In the genomic region with DNA sequence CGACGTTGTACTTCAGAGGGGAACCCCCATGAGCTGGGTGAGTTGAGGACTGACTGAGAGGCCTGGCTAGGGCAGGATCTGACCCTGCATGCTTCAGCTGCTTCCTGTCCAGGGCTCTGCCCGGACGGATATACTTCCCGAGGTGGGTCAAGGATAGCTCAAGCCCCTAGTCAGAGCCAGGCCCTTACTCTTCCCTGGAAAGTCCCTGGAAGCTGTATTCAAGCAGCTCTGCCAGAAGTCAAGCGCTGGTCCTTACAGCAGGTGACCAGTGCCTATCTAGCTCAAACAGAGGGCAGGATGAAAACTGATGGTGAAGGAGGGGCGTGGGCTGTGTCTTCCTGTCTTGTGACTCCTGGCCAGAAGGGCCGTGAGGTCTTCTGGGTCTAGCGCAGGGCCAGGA, we compare ENCODE assay signal across 24 mouse cellular contexts. TPM values are rescaled to one million over a fixed set of nuclear protein-coding genes. Genes with fewer than 3 reads are reported as not detected.
DNase-seq lines count a peak whose midpoint lies in the region; ATAC-seq and TF ChIP-seq lines count a peak whose summit lies in the region.
"Had no signal": no experiment of that assay in that cellular context is flagged by ENCODE, and none has a peak within 500 bp of the region (broad histone marks: within the 10 kb centered on the region; RNA-seq: fewer than 3 reads in every experiment).

No protein-coding gene starts in this region.

- TF ChIP-seq EP300 in liver, postnatal 0 days (IDR thresholded peaks at IDR 0.05; ENCODE audit: low read depth) = no peak

- peaks cover 4% of the 10 kb centered on the region; the same call in 1 of the 2 replicates for H3K36me3 ChIP-seq in kidney, adult 2 months (ENCODE audit: control insufficient read depth, insufficient read depth, low read length)
- H3K36me3 ChIP-seq in kidney, embryonic 14.5 days (ENCODE audit: control insufficient read depth, insufficient read depth, low read length) = peaks cover 96% of the 10 kb centered on the region
- peaks cover 98% of the 10 kb centered on the region for H3K36me3 ChIP-seq in liver, embryonic 15.5 days (replicated peaks)
- peaks cover 90% of the 10 kb centered on the region for H3K36me3 ChIP-seq in liver, postnatal 0 days (replicated peaks; ENCODE audit: insufficient read depth, low read length)

- no peak overlapping the region for H3K4me3 ChIP-seq in kidney, adult 2 months (ENCODE audit: insufficient read depth, low read depth, low read length)
- no peak overlapping the region for H3K4me3 ChIP-seq in kidney, embryonic 14.5 days (ENCODE audit: low read length)
- no peak overlapping the region for H3K4me3 ChIP-seq in liver, embryonic 15.5 days (replicated peaks)
- H3K4me3 ChIP-seq in liver, postnatal 0 days (ENCODE audit: low read depth, low read length) = no peak overlapping the region
- H3K4me3 ChIP-seq: embryonic facial prominence, embryonic 13.5 days; erythroblast, embryonic 14.5 days; forebrain, embryonic 13.5 days; hindbrain, embryonic 13.5 days; limb, embryonic 12.5 days; lung, embryonic 15.5 days; midbrain, embryonic 15.5 days; neural tube, embryonic 12.5 days had no signal

- H3K4me2 ChIP-seq in kidney, embryonic 14.5 days (replicated peaks; ENCODE audit: low read depth, low read length) = no peak overlapping the region
- H3K4me2 ChIP-seq in liver, embryonic 15.5 days = no peak overlapping the region
- H3K4me2 ChIP-seq in liver, postnatal 0 days (ENCODE audit: low read depth, low read length) = no peak overlapping the region
- H3K4me2 ChIP-seq: embryonic facial prominence, embryonic 13.5 days; forebrain, embryonic 13.5 days; heart, embryonic 11.5 days; hindbrain, embryonic 13.5 days; limb, embryonic 12.5 days; lung, embryonic 15.5 days; midbrain, embryonic 15.5 days; neural tube, embryonic 12.5 days had no signal

- H3K4me1 ChIP-seq in kidney, adult 2 months (ENCODE audit: control insufficient read depth, insufficient read depth, low read length) = no peaks in the 10 kb centered on the region
- H3K4me1 ChIP-seq in kidney, embryonic 14.5 days (ENCODE audit: control insufficient read depth, insufficient read depth, low read length) = no peaks in the 10 kb centered on the region
- peaks cover 17% of the 10 kb centered on the region for H3K4me1 ChIP-seq in liver, embryonic 15.5 days (replicated peaks)
- peaks cover 15% of the 10 kb centered on the region; the same call in 1 of the 2 replicates for H3K4me1 ChIP-seq in liver, postnatal 0 days (ENCODE audit: insufficient read depth)
- H3K4me1 ChIP-seq: forebrain, embryonic 13.5 days; limb, embryonic 12.5 days; lung, embryonic 15.5 days; midbrain, embryonic 15.5 days; neural tube, embryonic 12.5 days had no signal

- H3K9ac ChIP-seq in kidney, embryonic 14.5 days (ENCODE audit: low read depth, low read length) = no peak overlapping the region
- H3K9ac ChIP-seq in liver, embryonic 15.5 days = no peak overlapping the region
- no peak overlapping the region for H3K9ac ChIP-seq in liver, postnatal 0 days (replicated peaks)
- H3K9ac ChIP-seq: embryonic facial prominence, embryonic 13.5 days; forebrain, embryonic 13.5 days; hindbrain, embryonic 13.5 days; limb, embryonic 12.5 days; lung, embryonic 15.5 days; midbrain, embryonic 15.5 days; neural tube, embryonic 12.5 days had no signal

- H3K27ac ChIP-seq in kidney, adult 2 months (ENCODE audit: insufficient read depth, low read depth, low read length) = no peak overlapping the region
- no peak overlapping the region for H3K27ac ChIP-seq in kidney, embryonic 14.5 days (ENCODE audit: low read depth, low read length)
- H3K27ac ChIP-seq in liver, embryonic 15.5 days (replicated peaks) = no peak overlapping the region
- no peak overlapping the region for H3K27ac ChIP-seq in liver, postnatal 0 days (ENCODE audit: low read depth)
- H3K27ac ChIP-seq: embryonic facial prominence, embryonic 13.5 days; forebrain, embryonic 13.5 days; hindbrain, embryonic 13.5 days; limb, embryonic 12.5 days; lung, embryonic 15.5 days; macrophage; midbrain, embryonic 15.5 days; neural tube, embryonic 12.5 days had no signal

- H3K27me3 ChIP-seq in kidney, adult 2 months (replicated peaks; ENCODE audit: control insufficient read depth, insufficient read depth, low read length) = no peaks in the 10 kb centered on the region
- no peaks in the 10 kb centered on the region for H3K27me3 ChIP-seq in kidney, embryonic 14.5 days (ENCODE audit: control insufficient read depth, insufficient read depth, low read length)
- no peaks in the 10 kb centered on the region for H3K27me3 ChIP-seq in liver, embryonic 15.5 days
- no peaks in the 10 kb centered on the region for H3K27me3 ChIP-seq in liver, postnatal 0 days (ENCODE audit: insufficient read depth, low read length)
- H3K27me3 ChIP-seq: embryonic facial prominence, embryonic 13.5 days; forebrain, embryonic 13.5 days; hindbrain, embryonic 13.5 days; limb, embryonic 12.5 days; lung, embryonic 15.5 days; midbrain, embryonic 15.5 days; neural tube, embryonic 12.5 days had no signal

- ATAC-seq in kidney, embryonic 14.5 days (ENCODE audit: low FRiP score, low TSS enrichment) = no peak
- ATAC-seq in liver, embryonic 15.5 days (ENCODE audit: insufficient read depth) = 0 out of 2 replicates have a peak, but pooled peaks have one; percentile 32
- ATAC-seq in liver, postnatal 0 days = peak; percentile 61
- ATAC-seq: CD4-positive, CD25-positive, alpha-beta regulatory T cell, adult 4 months; forebrain, embryonic 13.5 days; midbrain, embryonic 15.5 days had no signal

- WGBS in kidney, adult 2 months = 68% methylated on average over 9 of the region's 9 CpGs
- WGBS in kidney, embryonic 14.5 days = 81% methylated on average over 9 of the region's 9 CpGs
- 75% methylated on average over 9 of the region's 9 CpGs for WGBS in liver, embryonic 15.5 days (ENCODE audit: insufficient replicate concordance)
- WGBS in liver, postnatal 0 days (ENCODE audit: insufficient replicate concordance) = 79% methylated on average over 9 of the region's 9 CpGs

- no peak for TF ChIP-seq POLR2A in kidney, adult 2 months (IDR thresholded peaks at IDR 0.05; ENCODE audit: low read depth, low read length)

- DNase-seq in adrenal gland, adult 2 months = peak; percentile 48
- no peak for DNase-seq in adrenal gland, postnatal 4 days (ENCODE audit: low spot score in 2 of 2)
- DNase-seq in kidney, adult 2 months = peak; percentile 50
- DNase-seq in liver = no peak
- DNase-seq in liver, postnatal 0 days = no peak
- no peak for DNase-seq in spleen, adult 12 weeks (ENCODE audit: low spot score)
- DNase-seq: cerebellum, adult 18-20 months; cerebellum, postnatal 36 days; embryo, embryonic 11 days; right cerebral cortex, postnatal 14 days; spleen, adult 18-20 months had no signal

- TF ChIP-seq CTCF in kidney, adult 2 months (conservative IDR thresholded peaks at IDR 0.05; ENCODE audit: insufficient read depth, insufficient read length, low read depth, low read length) = no peak
- TF ChIP-seq CTCF in liver, postnatal 0 days (IDR thresholded peaks at IDR 0.05; ENCODE audit: low read depth) = no peak

- no peaks in the 10 kb centered on the region for H3K9me3 ChIP-seq in kidney, embryonic 14.5 days (ENCODE audit: control insufficient read depth, low read length)
- H3K9me3 ChIP-seq in liver, embryonic 15.5 days (replicated peaks) = no peaks in the 10 kb centered on the region
- no peaks in the 10 kb centered on the region for H3K9me3 ChIP-seq in liver, postnatal 0 days (ENCODE audit: low read length)
- H3K9me3 ChIP-seq: embryonic facial prominence, embryonic 13.5 days; forebrain, embryonic 13.5 days; hindbrain, embryonic 13.5 days; limb, embryonic 12.5 days; lung, embryonic 15.5 days; midbrain, embryonic 15.5 days; neural tube, embryonic 12.5 days had no signal

RNA-seq across cellular contexts. Expression of gene Prkd2, which starts 12.3 kb away (rescaled TPM):
- total RNA-seq in adrenal gland, adult 2 months (2021) = 10 to 100 TPM; 16.0 to 18.4 TPM
- polyA plus RNA-seq in adrenal gland, adult 2 months (2012; rRNA removed) = 39.2 and 47.2 TPM in 2 replicates
- total RNA-seq in adrenal gland, postnatal 4 days (2021) = 10 to 100 TPM; 22.0 to 22.2 TPM
- 18.3 and 23.3 TPM in 2 replicates for polyA plus RNA-seq in kidney, adult 2 months (2012; rRNA removed)
- 10.9 and 15.7 TPM in 2 replicates for polyA plus RNA-seq in kidney, embryonic 14.5 days (2014; fragmentation: Nextera tagmentation; extraction: Ambion mirVana)
- 3.2 and 3.8 TPM in 2 replicates for polyA plus RNA-seq in liver, embryonic 15.5 days (2015; fragmentation: Nextera tagmentation; extraction: Ambion mirVana)
- polyA plus RNA-seq in liver, postnatal 0 days (2015; fragmentation: Nextera tagmentation; extraction: Ambion mirVana) = 4.3 and 5.0 TPM in 2 replicates

RNA-seq across cellular contexts. Expression of gene Fkrp, which starts 13.9 kb away (rescaled TPM):
- total RNA-seq in adrenal gland, adult 2 months (2021) = 10 to 100 TPM; 23.9 to 29.5 TPM
- 46.3 and 49.6 TPM in 2 replicates for polyA plus RNA-seq in adrenal gland, adult 2 months (2012; rRNA removed)
- 10 to 100 TPM; 26.3 to 29.0 TPM for total RNA-seq in adrenal gland, postnatal 4 days (2021)
- polyA plus RNA-seq in kidney, adult 2 months (2012; rRNA removed) = 31.0 and 33.9 TPM in 2 replicates
- polyA plus RNA-seq in kidney, embryonic 14.5 days (2014; fragmentation: Nextera tagmentation; extraction: Ambion mirVana) = 23.6 and 31.1 TPM in 2 replicates
- polyA plus RNA-seq in liver, embryonic 15.5 days (2015; fragmentation: Nextera tagmentation; extraction: Ambion mirVana) = 8.2 and 9.0 TPM in 2 replicates
- polyA plus RNA-seq in liver, postnatal 0 days (2015; fragmentation: Nextera tagmentation; extraction: Ambion mirVana) = 7.4 and 8.7 TPM in 2 replicates

RNA-seq across cellular contexts. Expression of gene Strn4, which starts 14.8 kb away (rescaled TPM):
- 10 to 100 TPM; 58.9 to 64.1 TPM for total RNA-seq in adrenal gland, adult 2 months (2021)
- 121 and 138 TPM in 2 replicates for polyA plus RNA-seq in adrenal gland, adult 2 months (2012; rRNA removed)
- total RNA-seq in adrenal gland, postnatal 4 days (2021) = 100 to 1,000 TPM in 1 of 2 experiments, 10 to 100 TPM in 1; 96.9 to 106 TPM
- 94.4 and 116 TPM in 2 replicates for polyA plus RNA-seq in kidney, adult 2 months (2012; rRNA removed)
- 75.5 and 111 TPM in 2 replicates for polyA plus RNA-seq in kidney, embryonic 14.5 days (2014; fragmentation: Nextera tagmentation; extraction: Ambion mirVana)
- polyA plus RNA-seq in liver, embryonic 15.5 days (2015; fragmentation: Nextera tagmentation; extraction: Ambion mirVana) = 30.9 and 37.8 TPM in 2 replicates
- polyA plus RNA-seq in liver, postnatal 0 days (2015; fragmentation: Nextera tagmentation; extraction: Ambion mirVana) = 15.9 and 18.4 TPM in 2 replicates

RNA-seq across cellular contexts. Expression of gene Dact3, which starts 44.7 kb away (rescaled TPM):
- total RNA-seq in adrenal gland, adult 2 months (2021) = 1 to 10 TPM; 2.5 to 5.3 TPM
- 16.2 and 22.1 TPM in 2 replicates for polyA plus RNA-seq in adrenal gland, adult 2 months (2012; rRNA removed)
- 10 to 100 TPM; 12.7 to 13.7 TPM for total RNA-seq in adrenal gland, postnatal 4 days (2021)
- 5.5 and 7.5 TPM in 2 replicates for polyA plus RNA-seq in kidney, adult 2 months (2012; rRNA removed)
- polyA plus RNA-seq in kidney, embryonic 14.5 days (2014; fragmentation: Nextera tagmentation; extraction: Ambion mirVana) = 5.1 and 6.4 TPM in 2 replicates
- 0.14 and 0.17 TPM in 2 replicates for polyA plus RNA-seq in liver, embryonic 15.5 days (2015; fragmentation: Nextera tagmentation; extraction: Ambion mirVana)
- 0.09 TPM in 2 replicates for polyA plus RNA-seq in liver, postnatal 0 days (2015; fragmentation: Nextera tagmentation; extraction: Ambion mirVana)
- polyA plus RNA-seq: CD4-positive, CD25-positive, alpha-beta regulatory T cell, adult 4 months had no signal

RNA-seq across cellular contexts. Expression of gene Slc1a5, which starts 49.3 kb away (rescaled TPM):
- 100 to 1,000 TPM; 144 to 291 TPM for total RNA-seq in adrenal gland, adult 2 months (2021)
- 220 and 344 TPM in 2 replicates for polyA plus RNA-seq in adrenal gland, adult 2 months (2012; rRNA removed)
- total RNA-seq in adrenal gland, postnatal 4 days (2021) = 10 to 100 TPM; 60.8 to 61.0 TPM
- polyA plus RNA-seq in kidney, adult 2 months (2012; rRNA removed) = 74.6 and 95.2 TPM in 2 replicates
- 30.2 and 36.1 TPM in 2 replicates for polyA plus RNA-seq in kidney, embryonic 14.5 days (2014; fragmentation: Nextera tagmentation; extraction: Ambion mirVana)
- 120 and 144 TPM in 2 replicates for polyA plus RNA-seq in liver, embryonic 15.5 days (2015; fragmentation: Nextera tagmentation; extraction: Ambion mirVana)
- 43.9 and 44.8 TPM in 2 replicates for polyA plus RNA-seq in liver, postnatal 0 days (2015; fragmentation: Nextera tagmentation; extraction: Ambion mirVana)

Comparison
In these comparisons a context has a peak if more than half of its experiments do, and no peak if none do; other contexts are left out.
1. DNase-seq: peak in adrenal gland, adult 2 months (single experiment) and kidney, adult 2 months (single experiment); none in adrenal gland, postnatal 4 days (0 of 2), liver (single experiment), liver, postnatal 0 days (single experiment) and spleen, adult 12 weeks (single experiment).